Comparison of ENCODE assay signal across 24 mouse cellular contexts in the genomic region with DNA sequence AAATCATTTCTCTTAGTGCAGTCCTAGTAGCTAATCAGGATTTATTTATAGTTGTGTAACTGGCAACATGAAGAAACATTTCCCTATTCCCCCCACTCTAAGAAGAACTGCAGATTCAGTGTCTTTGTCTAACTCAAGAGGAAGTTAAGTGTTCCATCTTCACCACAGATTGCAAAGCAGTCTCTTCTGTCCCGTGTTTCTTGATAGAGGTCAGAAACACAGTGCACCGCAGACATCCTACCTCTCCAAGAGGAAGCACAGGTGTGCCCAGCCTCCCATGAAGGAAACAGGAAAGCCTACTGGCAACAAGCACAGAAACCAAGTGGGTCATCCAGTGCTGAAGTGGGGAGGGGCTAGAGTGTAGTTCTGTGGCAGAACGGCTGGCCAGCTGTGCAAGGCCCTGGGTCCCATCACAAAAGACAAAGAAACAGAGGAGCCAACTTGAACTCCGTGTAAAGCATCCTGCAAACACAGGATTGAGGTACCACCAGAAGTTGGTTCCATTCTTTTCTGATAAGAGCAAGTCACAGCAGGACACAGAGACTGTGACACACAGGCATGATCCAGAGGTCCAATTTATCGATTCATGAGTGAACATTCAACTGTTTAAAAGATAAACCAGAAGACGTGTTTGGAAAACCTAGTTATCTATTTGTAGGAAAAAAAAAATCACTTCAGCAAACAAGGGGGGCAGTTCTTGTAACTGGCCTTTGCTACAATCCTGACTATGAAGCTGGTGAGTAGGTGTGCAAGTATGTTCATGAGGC. TPM values are rescaled to one million over a fixed set of nuclear protein-coding genes. Genes with fewer than 3 reads are reported as not detected.
A peak's percentile ranks its signal among the peaks of the same experiment; 100 is the strongest.
DNase-seq lines count a peak whose midpoint lies in the region; ATAC-seq and TF ChIP-seq lines count a peak whose summit lies in the region.
"Had no signal": no experiment of that assay in that cellular context is flagged by ENCODE, and none has a peak within 500 bp of the region (broad histone marks: within the 10 kb centered on the region; RNA-seq: fewer than 3 reads in every experiment).

No protein-coding gene starts in this region.

- H3K4me2 ChIP-seq in liver, embryonic 16.5 days (ENCODE audit: low read depth, low read length), result no peak overlapping the region
- no peak overlapping the region for H3K4me2 ChIP-seq in liver, embryonic 11.5 days
- H3K4me2 ChIP-seq in CH12.LX (ENCODE audit: insufficient read depth, low read depth, poor library complexity, severe bottlenecking), result no peak overlapping the region
- no peak overlapping the region for H3K4me2 ChIP-seq in forebrain, embryonic 12.5 days
- H3K4me2 ChIP-seq: embryonic facial prominence, embryonic 12.5 days; hindbrain, embryonic 14.5 days; limb, embryonic 12.5 days; midbrain, embryonic 11.5 days had no signal

- in situ Hi-C loops in CH12.LX (cut with MboI; ENCODE audit: low pct_ligation_motif_present, low pct_unique_long_range_greater_than_20kb, low sequenced_read_pairs), result no loop called here

- no peak for DNase-seq in liver, embryonic 11.5 days (ENCODE audit: low spot score)
- DNase-seq in CH12.LX (ENCODE audit: extremely low read depth), result peak; percentile 34
- DNase-seq in right cerebral cortex, adult 2 months (ENCODE audit: low spot score in 2 of 2), result no peak
- DNase-seq: adrenal gland, postnatal 25 days; cerebellum, adult 11 months; cerebellum, postnatal 10 days; gastrocnemius, postnatal 36 days; heart, postnatal 4 days; kidney, adult 18-20 months; layer of hippocampus, postnatal 36 days; lung, postnatal 36 days; thymus, postnatal 14 days had no signal

- no peak for ATAC-seq in liver, embryonic 16.5 days (ENCODE audit: low read depth)
- no peak for ATAC-seq in liver, embryonic 11.5 days (replicated peaks; ENCODE audit: low FRiP score)
- peak; percentile 70 for ATAC-seq in megakaryocyte, adult 5-6 weeks (ENCODE audit: poor library complexity, severe bottlenecking)
- no peak for ATAC-seq in forebrain, embryonic 12.5 days (ENCODE audit: low FRiP score)
- ATAC-seq: inflammation-experienced regulatory T-cells, adult 6 months had no signal

- peaks cover 3% of the 10 kb centered on the region for H3K4me1 ChIP-seq in liver, embryonic 16.5 days (ENCODE audit: control insufficient read depth, low read depth, low read length)
- no peaks in the 10 kb centered on the region for H3K4me1 ChIP-seq in liver, embryonic 11.5 days (replicated peaks; ENCODE audit: control insufficient read depth, insufficient read depth, low read length)
- peaks cover 4 to 19% of the 10 kb centered on the region in 2 experiments; a peak in 3 of 4 replicates for H3K4me1 ChIP-seq in CH12.LX (ENCODE audit: control insufficient read depth in 1 of 2, insufficient read depth in 2 of 2)
- H3K4me1 ChIP-seq in brown adipose tissue, adult 24 weeks (ENCODE audit: control insufficient read depth, insufficient read depth, insufficient read length, low read length), result no peaks in the 10 kb centered on the region
- no peaks in the 10 kb centered on the region for H3K4me1 ChIP-seq in forebrain, embryonic 12.5 days
- H3K4me1 ChIP-seq: embryonic facial prominence, embryonic 12.5 days; heart, embryonic 10.5 days; limb, embryonic 12.5 days had no signal

- H3K27ac ChIP-seq in liver, embryonic 16.5 days (ENCODE audit: low read length), result peak overlapping the region; percentile 19; the same call in 1 of the 2 replicates
- no peak overlapping the region for H3K27ac ChIP-seq in liver, embryonic 11.5 days (ENCODE audit: low read depth, low read length)
- no peak overlapping the region for H3K27ac ChIP-seq in CH12.LX (ENCODE audit: insufficient read depth, low read depth)
- 0 out of 2 replicates have a peak overlapping the region, but pooled peaks have one; percentile 19 for H3K27ac ChIP-seq in brown adipose tissue, adult 24 weeks (replicated peaks; ENCODE audit: low read depth, low read length)
- no peak overlapping the region for H3K27ac ChIP-seq in forebrain, embryonic 12.5 days
- H3K27ac ChIP-seq: embryonic facial prominence, embryonic 12.5 days; heart, embryonic 10.5 days; hindbrain, embryonic 14.5 days; kidney, postnatal 0 days; limb, embryonic 12.5 days; stomach, postnatal 0 days had no signal

- H3K9me3 ChIP-seq in liver, embryonic 16.5 days (replicated peaks; ENCODE audit: control insufficient read depth, low read length), result no peaks in the 10 kb centered on the region
- no peaks in the 10 kb centered on the region for H3K9me3 ChIP-seq in liver, embryonic 11.5 days (ENCODE audit: control insufficient read depth, low read length)
- no peaks in the 10 kb centered on the region for H3K9me3 ChIP-seq in CH12.LX (replicated peaks; ENCODE audit: low read length)
- no peaks in the 10 kb centered on the region for H3K9me3 ChIP-seq in forebrain, embryonic 12.5 days
- H3K9me3 ChIP-seq: embryonic facial prominence, embryonic 12.5 days; heart, embryonic 10.5 days; limb, embryonic 12.5 days had no signal

- no peak for TF ChIP-seq CTCF in CH12.LX (conservative IDR thresholded peaks at IDR 0.05 in 1 of 2, IDR thresholded peaks at IDR 0.05 in 1 of 2; ENCODE audit: low read depth in 2 of 2, low read length in 2 of 2)

- H3K4me3 ChIP-seq in liver, embryonic 16.5 days (ENCODE audit: low read depth, low read length), result no peak overlapping the region
- H3K4me3 ChIP-seq in liver, embryonic 11.5 days (ENCODE audit: low read depth, low read length), result no peak overlapping the region
- no peak overlapping the region for H3K4me3 ChIP-seq in CH12.LX (replicated peaks in 1 of 3; ENCODE audit: low read depth in 2 of 3, low read length in 2 of 3, poor library complexity in 1 of 3)
- no peak overlapping the region for H3K4me3 ChIP-seq in brown adipose tissue, adult 24 weeks (ENCODE audit: insufficient read depth, low read depth, low read length)
- no peak overlapping the region for H3K4me3 ChIP-seq in forebrain, embryonic 12.5 days (replicated peaks)
- H3K4me3 ChIP-seq: embryonic facial prominence, embryonic 12.5 days; heart, embryonic 10.5 days; limb, embryonic 12.5 days had no signal

- no peaks in the 10 kb centered on the region for H3K27me3 ChIP-seq in liver, embryonic 16.5 days (ENCODE audit: control insufficient read depth, insufficient read depth, low read depth, low read length)
- H3K27me3 ChIP-seq in liver, embryonic 11.5 days (replicated peaks; ENCODE audit: control insufficient read depth, insufficient read depth, low read length), result no peaks in the 10 kb centered on the region
- H3K27me3 ChIP-seq in CH12.LX (replicated peaks), result no peaks in the 10 kb centered on the region
- H3K27me3 ChIP-seq in forebrain, embryonic 12.5 days, result no peaks in the 10 kb centered on the region
- H3K27me3 ChIP-seq: embryonic facial prominence, embryonic 12.5 days; limb, embryonic 12.5 days had no signal

- no peaks in the 10 kb centered on the region for H3K36me3 ChIP-seq in liver, embryonic 16.5 days (ENCODE audit: control insufficient read depth, insufficient read depth)
- H3K36me3 ChIP-seq in liver, embryonic 11.5 days (ENCODE audit: control insufficient read depth, insufficient read depth, low read length), result no peaks in the 10 kb centered on the region
- peaks cover 2 to 20% of the 10 kb centered on the region in 2 experiments for H3K36me3 ChIP-seq in CH12.LX (replicated peaks in 1 of 2; ENCODE audit: control insufficient read depth in 1 of 2, insufficient read depth in 1 of 2, low read length in 1 of 2)
- H3K36me3 ChIP-seq in forebrain, embryonic 12.5 days (replicated peaks), result no peaks in the 10 kb centered on the region
- H3K36me3 ChIP-seq: embryonic facial prominence, embryonic 12.5 days; limb, embryonic 12.5 days had no signal

- dilution Hi-C loops in CH12.LX (cut with MboI; ENCODE audit: extremely low pct_ligation_motif_present, extremely low pct_unique_long_range_greater_than_20kb, low sequenced_read_pairs), result no loop called here

- WGBS in liver, embryonic 16.5 days (ENCODE audit: insufficient replicate concordance), result 46% methylated on average over 6 of the region's 6 CpGs
- WGBS in liver, embryonic 11.5 days, result 58% methylated on average over 6 of the region's 6 CpGs
- 77% methylated on average over 6 of the region's 6 CpGs for WGBS in forebrain, embryonic 12.5 days

- H3K9ac ChIP-seq in liver, embryonic 16.5 days (ENCODE audit: low read depth, low read length), result no peak overlapping the region
- H3K9ac ChIP-seq in liver, embryonic 11.5 days (ENCODE audit: low read depth, low read length), result no peak overlapping the region
- H3K9ac ChIP-seq in CH12.LX (ENCODE audit: insufficient read depth, low read depth), result no peak overlapping the region
- no peak overlapping the region for H3K9ac ChIP-seq in forebrain, embryonic 12.5 days
- H3K9ac ChIP-seq: embryonic facial prominence, embryonic 12.5 days; hindbrain, embryonic 14.5 days; limb, embryonic 12.5 days had no signal

- TF ChIP-seq EP300 in CH12.LX (IDR thresholded peaks at IDR 0.05; ENCODE audit: low read length), result no peak

- H3K79me2 ChIP-seq in CH12.LX (replicated peaks; ENCODE audit: control insufficient read depth, extremely low read depth, insufficient read depth, poor library complexity, severe bottlenecking), result no peaks in the 10 kb centered on the region

- TF ChIP-seq POLR2A in CH12.LX (IDR thresholded peaks at IDR 0.05; ENCODE audit: low read depth, low read length), result no peak

- no peak for TF ChIP-seq RAD21 in CH12.LX (IDR thresholded peaks at IDR 0.05; ENCODE audit: low read depth, low read length)

TF ChIP-seq in CH12.LX, 34 proteins besides CTCF, POLR2A, EP300 and RAD21:
- no peak for TF ChIP-seq MAFK (IDR thresholded peaks at IDR 0.05; ENCODE audit: insufficient replicate concordance, low read length)
- no peak for TF ChIP-seq BHLHE40 (IDR thresholded peaks at IDR 0.05; ENCODE audit: low read depth, low read length)
- TF ChIP-seq PAX5 (IDR thresholded peaks at IDR 0.05; ENCODE audit: low read length), result no peak
- TF ChIP-seq SIN3A (IDR thresholded peaks at IDR 0.05; ENCODE audit: low read length), result no peak
- no peak for TF ChIP-seq MAX (IDR thresholded peaks at IDR 0.05; ENCODE audit: low read length)
- no peak for TF ChIP-seq NRF1 (IDR thresholded peaks at IDR 0.05; ENCODE audit: low read depth, low read length)
- no peak for TF ChIP-seq ELF1 (IDR thresholded peaks at IDR 0.05; ENCODE audit: low read depth, low read length)
- no peak for TF ChIP-seq ZNF384 (IDR thresholded peaks at IDR 0.05; ENCODE audit: low read depth, low read length)
- no peak for TF ChIP-seq NELFE (IDR thresholded peaks at IDR 0.05; ENCODE audit: low read depth, low read length)
TF ChIP-seq in CH12.LX: peak in this region for 0.

RNA-seq across cellular contexts. Expression of a gene that starts 7.1 kb away (rescaled TPM):
- 2.3 and 3.3 TPM in 2 replicates for polyA plus RNA-seq in liver, embryonic 16.5 days (2015; fragmentation: Nextera tagmentation; extraction: Ambion mirVana)
- polyA plus RNA-seq in liver, embryonic 11.5 days (2014; fragmentation: Nextera tagmentation; extraction: Ambion mirVana), result 6.9 and 8.4 TPM in 2 replicates
- total RNA-seq in CH12.LX (2012; rRNA removed) (6.7 and 10.5 TPM in 2 replicates), CH12.LX (2014; rRNA removed) (8.6 and 9.3 TPM in 2 replicates)
- 6.7 and 7.9 TPM in 2 replicates for polyA plus RNA-seq in CH12.LX (2012; ENCODE audit: insufficient read length, low read depth)
- 15.5 and 21.6 TPM in 2 replicates for polyA plus RNA-seq in brown adipose tissue, adult 24 weeks (2012; ENCODE audit: insufficient read depth, insufficient read length, missing spikeins)
- total RNA-seq in megakaryocyte, adult 5-6 weeks (2015), result 17.5 and 22.7 TPM in 2 replicates
- 16.5 and 19.8 TPM in 2 replicates for total RNA-seq in megakaryocyte, adult 5-6 weeks (2017)
- 31.4 and 32.3 TPM in 2 replicates for polyA plus RNA-seq in forebrain, embryonic 12.5 days (2016; fragmentation: Nextera tagmentation; extraction: Ambion mirVana)

Comparison
In these comparisons a context has a peak if more than half of its experiments do, and no peak if none do; other contexts are left out.
1. H3K27ac ChIP-seq: peak in liver, embryonic 16.5 days (single experiment) and brown adipose tissue, adult 24 weeks (single experiment); none in liver, embryonic 11.5 days (single experiment), CH12.LX (single experiment) and forebrain, embryonic 12.5 days (single experiment).